Mouse (Mus musculus): ENCODE measurements around the gene Dnajc28.

DNA sequence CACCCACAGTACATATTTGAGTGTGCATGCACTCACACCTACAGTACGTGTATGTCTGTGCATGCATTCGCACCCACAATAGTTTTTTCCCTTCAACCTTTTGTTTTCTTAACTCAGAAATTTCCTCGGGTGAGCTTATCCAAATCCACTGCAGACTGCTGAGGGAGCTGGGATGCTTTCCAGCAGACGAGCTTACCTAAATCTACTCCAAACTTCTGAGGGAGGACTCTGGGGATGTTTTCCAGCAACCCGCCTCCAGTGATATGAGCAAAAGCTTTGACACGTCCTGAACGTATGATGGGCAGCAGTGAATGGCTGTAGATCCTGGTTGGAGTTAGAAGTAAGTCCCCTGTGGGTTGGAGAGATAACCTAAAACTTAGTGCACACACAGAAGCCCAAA is 9.0 kb upstream of the Dnajc28 start:
- TF ChIP-seq CTCF (IDR thresholded peaks at IDR 0.05; ENCODE audit: control insufficient read depth, insufficient read depth, low read length) (no peak), POLR2A (IDR thresholded peaks at IDR 0.05; ENCODE audit: borderline replicate concordance, control insufficient read depth, low read depth, low read length) (no peak)

Measured in bone marrow, adult 2 months (tissue).